Comparison of ENCODE assay signal across 11 mouse cellular contexts in genomic region chr9:45942464-45942863, GRCm38 (mm10).
"Had no signal": no experiment of that assay in that cellular context is flagged by ENCODE, and none has a peak within 500 bp of the region (broad histone marks: within the 10 kb centered on the region; RNA-seq: fewer than 3 reads in every experiment).

No protein-coding gene starts in this region.

- ATAC-seq: lung, postnatal 0 days; midbrain, embryonic 13.5 days had no signal

- DNase-seq: kidney, adult 18-20 months; kidney, postnatal 10 days; kidney, postnatal 4 days; left cerebral cortex, postnatal 4 days; lung, adult 18-20 months; lung, postnatal 36 days; right cerebral cortex, adult 18-20 months; right cerebral cortex, postnatal 25 days had no signal

- H3K4me3 ChIP-seq: limb, embryonic 13.5 days; midbrain, embryonic 13.5 days had no signal

- H3K27me3 ChIP-seq: limb, embryonic 13.5 days; midbrain, embryonic 13.5 days had no signal

- H3K9me3 ChIP-seq: limb, embryonic 13.5 days; midbrain, embryonic 13.5 days had no signal

- H3K4me1 ChIP-seq: limb, embryonic 13.5 days; midbrain, embryonic 13.5 days had no signal

- H3K4me2 ChIP-seq: limb, embryonic 13.5 days; midbrain, embryonic 13.5 days had no signal

- H3K27ac ChIP-seq: limb, embryonic 13.5 days; midbrain, embryonic 13.5 days had no signal

- H3K9ac ChIP-seq: limb, embryonic 13.5 days; midbrain, embryonic 13.5 days had no signal
